Mouse (Mus musculus): ENCODE measurements around the gene Lef1.

Lef1 gene

GRCm38 (mm10) chr3:131255399-131255981 is 145.2 kb downstream of the Lef1 start:
- no peak for DNase-seq

- no peak for DNase-seq
Observed at GRCm38 (mm10) chr3:131258921-131259320, 148.7 kb downstream of the Lef1 start.

DNA sequence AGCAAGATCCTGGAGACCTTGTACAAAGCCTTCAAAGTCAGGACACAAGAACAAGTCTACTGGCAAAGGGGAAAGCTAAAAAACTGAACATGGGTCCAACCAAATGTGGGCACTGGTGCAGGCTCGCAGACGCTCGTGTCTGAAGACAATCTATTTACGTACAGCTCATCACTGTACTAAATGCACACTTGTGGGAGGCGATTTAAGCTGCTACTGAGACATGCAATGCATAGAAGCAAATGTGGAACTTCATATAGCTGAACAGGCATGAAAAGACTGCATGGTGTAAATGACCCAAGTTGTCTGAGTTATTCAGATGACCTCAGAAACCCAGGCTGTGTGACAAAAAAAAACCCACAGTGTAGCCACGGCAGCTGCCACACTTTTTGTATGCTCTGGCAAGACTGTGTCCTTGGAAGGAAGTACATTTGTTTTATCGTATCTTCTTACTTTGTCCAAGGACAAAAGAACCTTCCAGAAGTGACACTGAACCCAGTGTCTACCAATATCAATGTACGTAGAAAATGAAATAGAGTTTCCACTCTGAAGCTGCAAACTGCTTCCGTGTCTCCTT is 149.2 kb downstream of the Lef1 start:
- no peak for DNase-seq

DNA sequence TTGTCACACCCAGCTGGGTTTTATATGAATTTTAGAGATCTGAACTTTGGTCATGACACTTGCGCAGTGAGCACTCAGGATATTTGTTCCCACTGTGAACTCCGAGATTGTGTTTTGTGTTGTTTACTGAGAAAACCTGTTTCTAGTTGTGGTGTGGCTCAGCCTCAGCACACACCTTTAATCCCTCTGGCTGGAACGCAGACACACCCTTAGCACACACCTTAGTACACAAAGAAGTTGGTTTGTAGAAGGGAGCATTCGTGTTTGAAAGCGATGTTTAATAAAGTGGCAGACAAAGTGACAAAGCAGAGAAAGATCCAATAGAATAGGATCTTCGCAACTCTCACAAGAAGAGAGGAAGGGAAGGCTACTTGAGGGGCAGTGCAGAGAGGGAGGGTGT is 150.1 kb downstream of the Lef1 start:
- DNase-seq, result no peak

- DNase-seq, result peak; percentile 83
Observed at GRCm38 (mm10) chr3:131263766-131264486, 153.7 kb downstream of the Lef1 start.

- DNase-seq, result no peak
Observed at GRCm38 (mm10) chr3:131265516-131265915, 155.2 kb downstream of the Lef1 start.

- no peak for DNase-seq
Observed at GRCm38 (mm10) chr3:131266366-131267050, 156.2 kb downstream of the Lef1 start.

DNA sequence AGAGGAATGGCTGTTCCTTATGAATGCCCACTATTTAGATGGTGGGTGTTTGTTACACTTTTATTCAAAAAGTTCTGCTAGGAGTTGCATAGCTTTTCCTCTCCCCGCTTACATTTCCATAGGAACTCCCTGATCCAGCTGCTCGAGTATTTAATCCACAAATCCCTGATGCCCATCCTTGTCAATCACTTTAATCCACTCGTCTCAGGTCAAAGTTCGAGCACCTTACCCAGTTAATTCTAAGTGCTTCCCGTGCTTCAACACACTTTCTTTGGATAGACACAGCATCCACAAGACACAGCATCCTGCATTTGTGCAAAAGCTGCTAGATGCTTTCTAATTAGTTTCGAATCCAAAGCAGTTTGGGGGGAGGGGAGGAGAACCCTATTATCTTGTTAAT is 160.1 kb downstream of the Lef1 start:
- no peak for DNase-seq

GRCm38 (mm10) chr3:131271157-131271556 is 160.9 kb downstream of the Lef1 start:
- peak; percentile 85 for DNase-seq

DNA sequence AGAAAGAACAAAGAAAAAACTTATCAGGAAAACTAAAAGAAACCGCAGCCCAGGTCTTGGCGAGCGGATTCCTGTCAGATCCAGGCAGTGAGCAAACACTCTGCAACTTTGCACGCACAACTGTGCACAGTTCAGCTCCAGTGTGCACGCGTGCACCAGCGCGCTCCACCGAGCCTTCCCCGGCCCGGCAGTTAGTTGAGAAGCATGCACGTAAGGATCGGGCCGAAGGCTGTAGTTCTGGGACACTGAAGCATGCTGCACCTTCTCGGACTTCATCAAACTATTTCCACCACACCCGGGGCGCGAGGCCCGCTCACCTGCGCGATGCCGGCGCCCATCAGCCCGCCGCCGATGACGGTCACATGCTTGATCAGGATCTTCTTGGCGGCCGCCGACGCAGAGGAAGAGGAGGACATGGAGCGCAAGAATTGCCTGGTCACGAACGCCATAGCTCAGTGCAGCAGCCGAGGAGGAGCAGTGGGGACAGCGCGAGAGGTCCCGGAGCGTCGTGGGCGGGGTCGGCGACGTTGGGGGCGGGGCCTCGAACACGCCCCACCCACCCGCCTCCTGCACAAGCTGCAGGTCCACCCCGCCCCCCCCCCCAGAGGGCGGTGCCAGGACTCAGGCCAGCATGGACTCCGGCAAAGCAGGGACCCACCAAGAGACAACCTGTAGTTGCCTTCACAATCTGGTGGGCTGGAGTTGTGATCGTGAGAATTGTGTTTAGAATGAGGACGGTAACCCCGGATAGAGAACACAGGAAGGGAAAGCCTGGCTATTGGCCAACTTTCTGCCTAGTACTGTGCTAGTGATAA is 161.5 kb downstream of the Lef1 start, which contains the start of gene Hadh:
Gene Hadh (minus strand): TSS at position 543 of the 815 bp plus-strand sequence.
- peak; percentile 88 for DNase-seq

- peak; percentile 56 for DNase-seq
Observed at GRCm38 (mm10) chr3:131272374-131273100, 162.3 kb downstream of the Lef1 start.
